Mouse (Mus musculus): ENCODE measurements around the gene Pxylp1.
A peak's percentile ranks its signal among the peaks of the same experiment; 100 is the strongest.

Gene Pxylp1

DNA sequence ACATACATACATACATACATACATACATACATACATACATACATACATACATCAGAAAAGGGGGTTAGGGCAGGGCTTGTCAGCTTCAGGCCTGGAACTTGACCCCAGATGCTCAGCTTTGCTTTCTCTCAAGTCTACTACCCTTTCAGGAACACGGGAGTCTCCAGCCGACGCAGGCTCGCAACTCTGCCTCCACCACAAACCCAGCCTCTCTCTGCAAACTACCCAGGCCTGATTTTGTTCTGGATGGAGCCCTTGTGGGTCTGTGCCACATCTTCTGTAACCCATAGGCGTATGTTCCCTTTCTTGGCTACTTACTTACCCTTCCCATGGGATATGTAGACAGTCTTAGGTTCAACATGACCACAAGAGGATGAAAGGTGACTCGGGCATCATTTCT, 1.7 kb downstream of the Pxylp1 start:
- no peak for DNase-seq (ENCODE audit: low spot score)

DNA sequence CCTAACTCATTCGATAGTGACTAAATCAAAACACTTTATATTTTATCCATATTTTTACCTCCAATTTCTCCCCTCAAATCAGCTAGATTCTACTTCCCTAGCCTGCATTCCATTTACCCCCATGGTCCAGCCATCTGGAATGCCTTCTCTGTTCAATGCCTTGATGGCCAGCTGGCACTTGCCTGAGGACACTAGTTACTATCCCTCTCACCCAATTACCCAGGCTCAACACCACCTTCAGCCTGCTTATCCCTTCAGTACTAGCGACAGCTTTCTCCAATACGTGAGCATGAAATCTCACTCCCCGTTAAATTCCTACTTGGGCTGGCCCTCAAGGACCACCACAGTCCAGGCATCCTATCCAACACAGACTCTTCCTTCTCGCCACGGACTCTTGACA, 2.2 kb downstream of the Pxylp1 start:
- DNase-seq (ENCODE audit: low spot score) = no peak

DNA sequence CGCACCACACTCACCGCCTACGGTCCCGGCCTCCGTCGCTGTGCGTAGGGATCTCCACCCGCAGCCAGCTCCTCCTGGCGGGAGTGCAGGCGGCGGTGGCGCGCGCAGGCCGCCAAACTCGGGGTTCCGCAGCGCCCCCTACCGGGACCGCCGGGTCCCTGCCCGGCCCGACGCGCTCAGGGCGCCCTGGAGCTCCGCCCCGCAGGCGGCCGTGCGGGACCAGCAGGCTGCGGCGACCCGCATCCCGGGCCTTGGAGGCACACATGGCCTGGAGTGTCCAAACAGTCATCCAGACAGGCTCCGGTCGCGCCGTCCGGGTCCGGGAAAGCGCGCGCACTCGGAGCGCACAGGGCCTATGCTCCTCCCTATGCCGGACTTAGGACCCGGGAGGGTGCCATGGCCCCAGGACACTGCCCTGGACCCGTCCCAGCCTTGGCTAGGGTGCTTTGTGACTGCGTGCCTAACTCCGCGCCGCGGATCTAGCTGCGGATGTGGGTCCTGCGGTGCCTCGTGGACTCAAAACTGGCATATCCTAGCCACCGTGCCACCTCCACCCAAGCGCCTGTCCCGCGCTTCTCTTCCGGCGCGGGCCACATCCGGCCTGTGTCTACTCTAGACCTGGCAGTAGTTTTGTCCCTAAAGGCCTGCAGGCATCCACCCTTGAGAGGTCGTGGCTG, 3.0 kb downstream of the Pxylp1 start:
- peak; percentile 82 for DNase-seq (ENCODE audit: low spot score)

DNA sequence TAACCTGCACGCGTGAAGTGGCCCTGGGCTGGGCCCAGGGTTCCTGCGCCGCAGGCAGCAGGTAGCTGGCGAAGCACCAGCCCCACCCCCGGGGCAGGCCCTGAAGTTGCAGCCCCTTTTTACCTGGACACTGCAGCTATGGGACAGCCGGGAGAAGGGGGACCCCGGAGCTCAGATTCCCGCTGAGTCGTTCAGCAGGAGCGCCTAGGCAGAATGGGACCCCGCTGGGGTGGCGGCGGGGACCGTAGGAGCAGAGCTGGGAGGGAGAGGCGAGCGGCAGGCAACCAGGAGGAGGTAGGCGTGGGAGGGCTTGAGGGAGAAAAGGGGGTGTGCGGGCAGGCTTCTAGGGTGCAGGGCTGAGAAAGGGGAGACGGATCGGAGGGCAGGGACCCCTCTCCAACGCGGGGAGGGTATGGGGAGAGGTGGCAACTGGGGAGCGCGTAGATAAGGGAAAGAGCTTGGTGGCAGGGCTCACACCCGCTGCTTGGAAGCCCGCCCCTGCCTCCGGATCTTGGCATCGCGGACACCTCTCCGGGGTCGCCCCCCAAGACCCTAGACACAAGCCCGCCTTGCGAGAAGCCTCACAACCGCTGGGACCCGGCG, 3.6 kb downstream of the Pxylp1 start:
- DNase-seq (ENCODE audit: low spot score) = no peak

DNA sequence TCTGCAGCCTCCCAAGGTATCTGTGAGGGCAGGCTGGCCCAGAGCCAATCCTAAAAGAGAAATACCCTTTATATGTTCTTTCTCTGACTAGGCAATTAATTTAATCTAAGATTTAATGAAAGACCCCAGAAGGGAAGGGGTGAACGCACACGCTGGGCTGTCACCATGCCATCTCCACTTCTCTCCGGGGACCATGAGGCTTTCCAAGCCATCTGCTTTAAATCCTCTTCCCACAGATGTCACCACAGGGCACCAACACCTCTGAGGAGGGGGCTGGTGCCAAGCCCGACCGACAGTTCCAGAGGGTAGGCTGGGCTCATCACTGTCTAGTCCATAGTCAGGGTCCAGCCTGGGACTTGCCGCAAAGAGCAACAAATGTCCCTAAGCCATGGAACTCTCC, 4.5 kb downstream of the Pxylp1 start:
- DNase-seq (ENCODE audit: low spot score) = no peak

DNA sequence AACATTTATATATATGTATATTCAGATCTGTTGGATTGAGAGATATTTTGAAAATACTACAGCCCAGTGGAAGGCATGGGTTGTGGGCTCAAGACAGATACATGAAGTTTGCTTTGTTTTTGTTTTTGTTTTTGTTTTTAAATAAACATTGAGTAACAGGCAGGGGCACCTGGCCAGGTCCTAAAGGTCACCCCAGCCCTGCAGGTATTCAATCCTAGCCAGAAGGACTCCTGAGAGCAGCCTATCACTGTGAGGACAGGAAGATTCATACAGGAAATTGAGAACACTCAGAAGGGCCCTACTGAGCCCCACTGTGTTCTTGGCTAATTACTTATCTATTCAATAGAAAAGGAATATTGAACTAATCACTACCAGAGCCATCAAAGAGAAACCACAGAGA, 5.0 kb downstream of the Pxylp1 start:
- DNase-seq (ENCODE audit: low spot score) = no peak

DNA sequence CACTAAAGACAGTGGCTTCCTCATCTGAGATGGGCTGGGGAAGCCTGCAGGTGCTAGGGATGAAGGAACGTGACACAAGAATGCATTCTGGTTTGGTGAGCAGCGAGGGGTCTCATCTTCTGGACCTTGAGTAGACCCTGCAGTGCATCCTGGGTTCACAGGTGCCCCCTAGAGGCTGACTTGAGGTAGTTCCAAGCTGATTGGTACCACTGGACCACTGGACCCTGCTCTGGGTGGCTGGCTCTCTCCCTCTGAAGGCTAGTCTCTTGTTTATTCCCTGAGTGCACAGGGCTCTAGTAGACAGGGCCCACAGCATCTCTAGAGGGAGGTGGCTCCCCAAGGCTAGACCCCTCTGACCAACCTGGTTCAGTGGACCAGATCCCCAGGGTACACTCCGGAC, 6.7 kb downstream of the Pxylp1 start:
- no peak for DNase-seq (ENCODE audit: low spot score)

DNA sequence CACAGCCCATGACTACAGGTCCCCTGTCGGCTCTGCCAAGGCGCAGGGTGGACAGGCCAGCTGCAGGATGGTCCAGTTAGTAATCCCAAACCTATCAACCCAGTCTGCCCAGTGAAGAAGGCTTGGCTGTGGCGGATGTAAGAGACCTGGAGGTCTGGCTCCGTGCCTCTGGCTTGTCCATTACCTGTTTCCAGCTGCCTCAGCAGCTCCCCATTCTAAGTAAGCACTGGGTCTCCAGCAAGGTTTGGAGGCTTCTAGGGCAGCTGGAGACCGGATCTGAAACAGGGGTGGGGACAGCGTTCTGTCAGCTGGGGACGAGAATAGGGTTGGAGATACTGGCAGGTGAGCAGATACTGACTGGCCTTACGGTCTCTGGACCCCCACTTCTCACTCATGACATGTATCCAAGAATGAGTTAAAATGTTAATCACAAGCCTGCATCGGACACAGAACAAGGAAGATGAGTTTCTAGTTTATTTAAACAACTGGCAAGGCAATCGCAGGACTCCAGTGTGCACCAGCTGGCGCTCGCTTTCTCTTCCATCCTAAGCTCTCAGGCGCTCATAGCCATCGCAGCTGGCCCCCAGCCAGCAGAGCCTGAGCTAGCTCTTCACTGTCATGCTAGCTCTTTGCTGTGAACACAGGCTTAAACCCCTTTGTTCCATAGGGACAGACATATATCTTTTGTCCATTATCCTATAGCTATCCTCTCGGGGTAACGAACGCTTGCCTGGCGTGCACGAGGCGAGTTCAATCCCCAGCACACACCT, 9.8 kb downstream of the Pxylp1 start:
- no peak for DNase-seq (ENCODE audit: low spot score)

DNA sequence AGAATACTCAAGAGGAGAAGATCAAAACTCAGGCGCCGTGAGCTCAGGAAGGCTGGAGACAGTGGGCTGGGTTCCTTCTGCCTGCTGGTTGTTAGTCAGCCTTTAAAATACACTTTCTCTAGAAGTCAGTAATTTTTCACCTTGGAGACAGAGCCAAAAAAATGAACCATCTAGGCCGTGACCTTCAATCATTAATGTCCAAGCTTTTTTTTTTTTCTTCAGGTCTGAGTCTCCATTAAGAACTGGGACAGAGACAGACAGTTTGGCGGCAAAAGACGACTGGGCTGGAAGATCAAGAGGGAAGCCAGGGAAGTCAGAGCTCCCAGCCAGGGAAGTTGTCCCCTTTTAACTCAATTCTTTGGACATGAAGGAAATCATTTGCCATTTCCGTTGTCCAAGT, 10.6 kb downstream of the Pxylp1 start:
- no peak for DNase-seq (ENCODE audit: low spot score)

DNA sequence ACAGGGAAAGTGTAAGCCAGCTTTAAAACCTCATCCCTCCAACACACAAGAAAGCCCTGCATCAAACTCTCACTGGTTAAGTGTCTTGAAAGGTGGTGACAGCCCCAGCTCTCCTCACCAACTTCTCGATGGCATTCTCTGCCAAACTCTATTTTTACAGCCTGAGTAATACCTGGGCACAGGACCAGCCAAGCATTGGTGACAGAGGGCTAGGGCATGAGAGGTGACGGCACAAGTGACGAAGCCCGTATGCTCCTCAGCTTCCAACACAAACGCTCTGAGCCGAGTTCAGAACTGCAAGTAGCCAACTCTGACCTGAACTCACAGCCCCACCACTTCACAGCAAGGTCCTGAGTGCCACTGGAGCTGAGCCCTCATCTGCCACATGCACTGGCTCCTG, 13.4 kb downstream of the Pxylp1 start:
- DNase-seq (ENCODE audit: low spot score) = no peak

DNA sequence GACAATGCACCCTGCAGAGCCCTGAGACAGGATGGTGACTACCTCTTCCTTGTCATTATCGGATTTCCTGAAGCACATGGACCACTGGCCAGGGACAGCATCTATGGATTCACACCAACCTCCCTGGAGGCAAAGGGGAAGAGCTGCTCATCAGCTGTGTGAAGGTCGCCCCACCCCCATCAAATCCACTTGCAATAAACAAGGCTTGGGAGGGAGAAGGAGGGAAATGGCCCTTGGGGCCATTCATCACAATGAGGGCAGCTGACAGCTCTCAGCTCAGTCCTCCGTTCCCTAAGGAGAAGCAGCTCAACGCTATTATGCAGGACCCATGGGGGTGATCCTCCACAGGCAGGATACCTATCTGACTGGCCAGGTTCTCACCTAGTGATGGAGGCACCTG, 14.0 kb downstream of the Pxylp1 start:
- DNase-seq (ENCODE audit: low spot score) = no peak

DNA sequence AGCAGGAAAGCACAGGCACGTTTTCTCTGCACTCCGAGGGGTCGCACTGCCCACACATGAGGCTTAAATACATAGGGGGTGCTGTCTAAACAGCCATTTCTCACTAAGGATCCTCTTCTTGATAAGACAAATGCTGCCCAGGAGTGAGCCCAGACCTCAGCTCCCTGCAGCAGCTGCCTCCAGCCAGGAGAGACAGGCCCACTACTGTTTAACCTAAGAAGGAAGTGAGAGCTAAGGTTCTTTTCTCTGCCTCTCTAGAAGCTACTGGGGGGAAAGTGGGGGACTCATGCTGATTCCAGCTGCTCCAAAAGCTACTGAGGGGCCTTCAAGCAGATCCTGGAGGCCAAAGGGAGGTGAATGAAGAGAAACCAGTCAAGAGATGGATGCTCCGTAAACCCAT, 16.8 kb downstream of the Pxylp1 start:
- no peak for DNase-seq (ENCODE audit: low spot score)

DNA sequence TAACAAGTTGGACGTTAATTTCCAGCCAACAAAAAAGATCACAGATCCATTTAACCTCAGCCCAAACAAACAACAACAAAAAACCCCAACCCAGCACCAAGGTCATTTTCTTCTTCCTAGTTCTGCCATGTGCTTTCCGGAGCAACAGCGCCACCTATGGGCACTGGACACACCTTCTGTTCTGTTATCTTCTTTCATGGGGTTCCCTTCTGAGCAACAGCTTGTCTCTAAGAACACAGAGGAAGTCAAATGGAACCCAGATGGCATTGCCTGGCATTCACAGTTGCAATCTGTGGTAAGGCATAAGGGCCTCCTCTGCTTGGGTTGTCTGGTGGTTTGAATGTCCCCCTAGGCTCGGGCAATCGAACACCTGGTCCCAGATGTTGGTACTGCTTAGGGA, 19.4 kb downstream of the Pxylp1 start:
- DNase-seq (ENCODE audit: low spot score) = no peak

DNA sequence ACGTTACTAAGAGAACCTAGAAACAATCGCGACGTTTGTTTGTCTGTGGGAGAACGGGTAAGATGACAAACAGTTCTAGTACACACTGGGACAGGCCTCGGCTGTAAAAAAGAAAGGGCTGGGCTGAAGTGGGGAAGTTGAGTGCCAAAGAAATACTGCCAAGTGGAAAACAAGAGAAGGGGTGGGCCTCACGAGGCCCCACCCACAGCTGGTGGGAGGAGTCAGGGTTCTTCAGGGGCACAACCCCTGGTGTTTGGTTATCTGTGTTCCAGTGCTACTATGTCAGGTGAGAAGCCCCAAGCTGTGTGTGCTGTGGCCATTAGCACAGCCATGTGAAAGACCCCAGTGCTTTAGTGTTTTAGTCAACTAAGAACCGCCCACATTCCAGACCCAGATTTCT, 22.4 kb downstream of the Pxylp1 start:
- DNase-seq (ENCODE audit: low spot score) = no peak

DNA sequence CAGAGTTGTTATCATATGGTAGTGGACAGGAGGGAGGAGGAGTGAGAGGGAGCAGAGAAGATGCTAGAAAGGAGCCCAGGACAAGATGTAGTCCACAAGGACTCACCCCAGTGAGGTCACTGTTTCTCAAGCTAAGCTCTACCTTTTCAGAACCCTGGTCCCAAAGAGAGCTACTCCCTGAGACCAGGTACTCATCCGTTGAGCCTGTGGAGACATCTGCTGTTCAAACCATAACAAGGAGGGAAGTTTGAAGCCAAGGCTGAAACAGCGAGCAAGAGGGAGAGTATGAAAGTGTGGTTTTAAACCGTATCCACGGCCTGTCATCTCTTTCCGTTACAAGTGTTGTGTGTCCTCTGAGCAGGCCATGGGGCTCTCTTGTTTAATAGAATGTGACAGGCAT, 22.9 kb downstream of the Pxylp1 start:
- DNase-seq (ENCODE audit: low spot score) = no peak

DNA sequence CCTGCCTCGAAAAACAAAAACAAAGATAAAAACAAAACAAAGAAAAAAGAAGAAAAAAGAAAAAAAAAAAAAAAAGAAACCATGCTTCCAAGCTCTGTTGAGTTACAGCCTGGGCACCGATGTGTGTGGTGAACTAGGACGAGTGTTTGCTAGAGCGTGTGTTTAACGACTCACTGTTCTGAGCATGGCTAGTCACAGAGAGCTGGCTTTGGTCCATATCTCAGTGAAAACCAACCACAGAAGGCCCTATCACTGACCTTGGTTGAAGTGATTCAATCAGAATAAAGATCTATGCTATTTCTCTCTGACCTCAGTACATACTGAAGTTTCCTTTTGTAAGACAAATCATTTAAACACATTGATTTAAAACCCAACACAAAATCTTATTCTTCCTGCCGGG, 23.9 kb downstream of the Pxylp1 start:
- DNase-seq (ENCODE audit: low spot score) = no peak

DNA sequence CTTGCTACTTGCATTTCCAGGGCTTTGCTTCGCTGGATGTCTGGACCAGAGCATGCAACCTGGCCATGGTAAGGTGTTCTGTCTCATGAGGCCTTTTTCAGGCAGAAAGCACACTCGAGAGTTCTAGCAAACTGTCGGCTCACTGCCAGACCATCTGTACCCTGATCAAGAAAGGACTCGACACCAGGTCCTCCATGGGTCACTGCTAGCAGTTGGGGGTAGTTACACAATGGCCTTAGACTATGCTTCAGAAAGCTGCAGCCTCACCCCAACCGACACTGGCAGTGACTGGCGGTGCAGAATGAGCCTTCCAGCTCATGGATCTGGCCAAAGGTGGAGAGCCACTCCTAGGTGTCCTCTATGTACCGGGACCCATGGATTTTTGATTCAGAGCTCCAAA, 25.3 kb downstream of the Pxylp1 start:
- DNase-seq (ENCODE audit: low spot score) = no peak

DNA sequence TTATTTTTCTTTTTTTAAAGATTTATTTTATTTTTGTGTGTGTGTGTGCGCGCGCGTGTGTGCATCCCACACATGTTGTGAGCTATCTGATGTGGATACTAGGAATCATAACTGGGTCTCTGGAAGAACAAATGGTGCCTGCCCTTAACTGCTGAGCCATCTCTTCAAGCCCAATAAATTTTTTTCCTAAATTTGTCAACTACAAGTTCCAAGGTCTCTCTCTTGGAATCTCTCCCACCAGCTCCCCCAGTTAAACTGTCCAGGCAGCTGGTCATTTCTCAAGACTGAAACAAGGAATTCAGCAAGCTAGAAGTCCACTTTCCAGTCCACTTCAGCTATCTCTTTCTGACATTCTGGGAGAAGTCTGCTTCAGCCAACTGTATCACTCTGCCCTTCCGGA, 26.3 kb downstream of the Pxylp1 start:
- DNase-seq (ENCODE audit: low spot score) = no peak

DNA sequence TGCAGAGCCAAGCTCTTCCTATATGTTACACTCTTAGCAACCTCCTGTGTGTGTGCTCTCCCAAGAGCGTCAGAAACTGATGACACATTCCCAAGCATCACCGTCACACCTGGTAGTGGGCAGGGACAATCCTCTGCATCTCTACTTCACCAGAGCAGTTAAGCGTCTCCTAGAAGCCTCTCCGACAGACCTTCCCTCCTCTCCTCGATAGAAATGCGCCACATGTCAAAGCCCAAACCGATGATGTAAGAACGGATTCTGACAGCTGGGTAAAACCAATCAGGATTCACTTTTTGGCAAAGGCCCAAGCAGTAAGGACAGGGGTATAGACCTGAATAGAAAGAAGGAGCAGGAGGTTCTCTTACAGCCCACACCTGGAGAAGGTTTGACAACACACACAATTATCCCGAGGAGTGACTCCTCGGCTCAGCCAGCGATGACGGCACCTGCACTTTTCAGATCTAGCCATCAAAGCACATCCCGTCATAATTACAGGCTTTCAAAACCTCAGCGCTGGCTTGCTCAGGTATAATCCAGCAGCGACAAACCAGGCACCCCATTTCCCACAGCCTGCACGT, 26.9 kb downstream of the Pxylp1 start:
- DNase-seq (ENCODE audit: low spot score) = no peak

DNA sequence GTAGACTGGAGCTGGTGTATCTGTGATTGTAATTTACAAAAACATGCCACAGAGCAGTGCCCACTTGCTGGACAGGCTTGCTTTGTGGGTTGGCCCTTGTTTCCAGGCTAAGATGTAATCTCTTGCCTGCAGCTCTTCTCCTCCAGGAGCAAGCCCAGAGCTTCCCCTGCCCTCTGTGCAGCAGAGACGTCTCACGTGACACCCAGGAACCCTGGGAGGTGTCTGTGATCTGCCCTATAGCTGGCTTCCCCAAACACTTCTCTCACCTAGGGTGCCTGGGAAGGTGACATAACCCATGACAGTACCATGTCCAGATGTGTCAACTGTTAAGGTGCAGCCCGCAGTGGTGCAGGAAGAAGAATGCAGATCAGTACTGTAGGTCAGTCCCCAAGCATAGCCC, 28.9 kb downstream of the Pxylp1 start:
- no peak for DNase-seq (ENCODE audit: low spot score)

DNA sequence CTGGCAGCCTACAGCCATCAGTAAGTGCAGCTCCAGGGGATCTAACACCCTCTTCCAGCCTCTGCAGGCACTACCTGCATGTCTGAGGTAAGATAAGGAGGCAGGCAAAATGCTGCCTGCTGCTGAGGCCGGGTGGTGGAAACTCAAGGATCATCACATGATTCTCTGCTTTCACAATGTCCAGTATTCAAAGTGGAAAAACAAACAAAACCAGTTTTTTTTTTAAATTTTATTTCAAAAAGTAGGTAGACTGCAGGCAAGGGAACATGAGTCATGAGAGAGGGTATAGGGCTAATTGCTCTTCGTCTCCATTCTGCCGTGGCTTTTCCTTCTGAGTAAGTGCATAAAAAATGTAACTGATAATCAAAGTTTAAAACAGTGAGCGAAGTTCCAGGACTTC, 29.6 kb downstream of the Pxylp1 start:
- DNase-seq (ENCODE audit: low spot score) = no peak

DNA sequence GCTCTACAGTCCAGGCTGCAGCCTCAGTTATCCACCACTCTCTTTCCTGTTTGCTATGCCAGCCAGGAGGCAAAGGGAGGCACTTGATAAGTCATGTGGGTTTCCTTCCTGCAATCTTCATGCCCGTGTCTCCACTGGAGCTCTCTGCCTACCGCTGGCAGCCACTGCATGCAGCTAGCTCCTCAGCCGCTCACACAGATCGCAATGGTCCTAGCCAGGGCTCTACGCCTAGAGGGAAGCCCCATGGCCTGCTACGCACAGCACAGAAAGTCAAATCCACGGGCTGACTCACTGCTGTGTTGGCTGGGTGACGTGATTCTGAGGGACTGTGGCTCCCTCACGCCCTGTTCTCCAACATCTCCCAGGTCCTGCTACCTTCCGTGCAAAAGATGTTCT, 31.4 kb downstream of the Pxylp1 start:
- DNase-seq (ENCODE audit: low spot score) = no peak

DNA sequence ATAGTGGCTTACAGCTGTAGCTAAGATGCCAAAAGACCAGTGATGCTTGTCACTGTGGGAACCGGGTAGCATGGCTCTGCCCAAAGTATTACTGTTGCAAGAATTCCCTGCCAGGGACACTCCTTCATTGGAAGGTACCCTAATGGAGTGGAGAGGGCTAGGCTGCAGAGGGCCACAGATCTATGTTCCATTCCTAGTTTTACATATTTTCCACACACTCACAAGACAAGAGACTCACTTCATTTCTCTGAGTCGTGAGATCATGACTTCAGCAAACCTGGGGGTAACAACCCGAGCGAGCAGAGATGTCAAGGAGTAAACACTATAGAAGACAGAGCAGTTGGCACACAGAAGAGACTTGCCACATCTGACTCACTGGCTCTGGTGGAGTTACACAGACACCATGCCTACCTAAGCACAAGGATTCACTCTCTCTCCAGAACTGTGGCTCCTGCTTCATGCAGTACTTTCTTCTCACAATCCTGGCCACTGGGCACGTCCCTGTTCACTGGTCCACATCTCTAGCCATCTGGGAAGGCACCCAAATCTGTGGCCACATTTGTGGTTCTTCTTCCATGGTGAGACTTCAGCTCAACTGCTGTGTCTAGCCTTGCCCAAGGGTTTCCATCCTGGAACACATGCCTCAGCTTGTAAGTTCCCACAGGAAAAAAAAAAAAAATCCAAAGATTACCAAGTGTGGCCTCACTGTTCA, 31.9 kb downstream of the Pxylp1 start:
- DNase-seq (ENCODE audit: low spot score) = no peak
